Mouse (Mus musculus) embryonic fibroblast, embryonic 13.5 days (primary cell): ENCODE data around the gene Slc40a1. TPM values are rescaled to one million over a fixed set of nuclear protein-coding genes. Genes with fewer than 3 reads are reported as not detected.

Experiments used
- H3K27ac ChIP-seq: 2 replicates; pipeline ENCODE4 v1.5.1; 2012; ENCODE audit warnings: low read length, control low read depth, inconsistent platforms; ENCODE audit not compliant: insufficient read depth
- H3K4me1 ChIP-seq: 2 replicates; pipeline ENCODE4 v1.6.1; 2011; ENCODE audit warnings: low read length; ENCODE audit not compliant: control insufficient read depth, insufficient read depth
- H3K4me3 ChIP-seq: 2 replicates; pipeline ENCODE4 v1.5.1; 2011; ENCODE audit warnings: mild to moderate bottlenecking, control low read depth, low read length; ENCODE audit not compliant: insufficient read depth
- CTCF ChIP-seq: IDR thresholded peaks from 2 replicates; pipeline ENCODE4 v1.5.1; 2011; ENCODE audit warnings: mild to moderate bottlenecking, control low read depth, low read length, moderate library complexity, borderline replicate concordance; ENCODE audit not compliant: insufficient read depth
- POLR2A ChIP-seq: IDR thresholded peaks from 2 replicates; pipeline ENCODE4 v1.6.1; 2011; ENCODE audit warnings: low read depth, mild to moderate bottlenecking, control low read depth, low read length, moderate library complexity
- polyA plus RNA-seq: library from polyadenylated mRNA; stranded (reverse); fragments of >200 nt; gene quantifications from 2 replicates; pipeline ENCODE4 v1.2.4, GENCODE M21; 2011; ENCODE audit warnings: low read depth; ENCODE audit not compliant: missing spikeins, insufficient read length

Gene Slc40a1
- polyA plus RNA-seq, 1 experiment: 36.9 TPM

DNA sequence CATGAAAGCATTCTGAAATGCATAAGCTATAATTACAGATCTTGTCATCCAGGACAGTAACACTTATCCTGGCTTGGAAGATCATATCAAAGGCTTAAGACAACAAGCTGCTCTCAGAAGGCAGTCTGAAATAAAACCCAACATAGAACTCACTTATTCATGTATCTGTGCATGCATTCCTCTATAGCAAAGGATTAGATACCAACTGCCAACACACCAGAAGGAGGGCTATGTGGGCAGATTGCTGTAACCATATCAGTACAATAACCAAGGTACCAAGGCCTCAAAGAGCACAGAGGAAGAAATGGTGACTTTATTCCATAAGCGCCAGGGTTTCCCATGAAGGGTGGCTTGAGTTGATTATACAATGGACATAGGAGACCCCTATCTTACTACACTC is 6.6 kb downstream of the Slc40a1 start:
- no peak overlapping the region for H3K4me3 ChIP-seq
- TF ChIP-seq POLR2A: no peak
- no peak for TF ChIP-seq CTCF
- H3K4me1 ChIP-seq: peaks cover 2% of the 10 kb centered on the region; the same call in 1 of the 2 replicates
- no peak overlapping the region for H3K27ac ChIP-seq

GRCm38 (mm10) chr1:45917136-45917803 is 9.1 kb downstream of the Slc40a1 start:
- Histone ChIP-seq H3K27ac (no peak overlapping the region), H3K4me3 (no peak overlapping the region), H3K4me1 (peaks cover 2% of the 10 kb centered on the region; the same call in 1 of the 2 replicates)
- TF ChIP-seq POLR2A (no peak), CTCF (no peak)

GRCm38 (mm10) chr1:45916174-45916573 is 10.1 kb downstream of the Slc40a1 start:
- H3K4me3 ChIP-seq: no peak overlapping the region
- TF ChIP-seq CTCF: no peak
- TF ChIP-seq POLR2A: no peak
- no peak overlapping the region for H3K27ac ChIP-seq
- peaks cover 2% of the 10 kb centered on the region; the same call in 1 of the 2 replicates for H3K4me1 ChIP-seq

DNA sequence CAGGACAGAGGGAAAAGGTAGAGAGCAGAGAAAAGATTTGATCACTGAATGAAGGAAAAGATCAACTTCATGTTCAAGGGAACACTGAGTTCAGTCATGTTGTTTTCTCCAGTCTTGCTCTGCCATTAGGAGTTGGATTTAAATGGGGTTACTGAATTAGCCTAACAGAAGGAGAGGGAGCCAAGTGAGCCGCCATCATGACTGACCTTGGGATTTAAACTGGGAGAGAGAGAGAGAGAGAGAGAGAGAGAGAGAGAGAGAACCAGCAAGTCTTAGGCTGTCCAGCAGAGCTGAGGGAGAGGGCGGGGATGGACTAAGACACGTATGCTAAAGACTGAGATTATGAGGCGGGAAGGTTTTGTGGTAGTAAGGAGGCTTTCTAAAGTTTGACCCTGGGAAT is 12.1 kb downstream of the Slc40a1 start:
- H3K4me3 ChIP-seq: no peak overlapping the region
- no peak overlapping the region for H3K27ac ChIP-seq
- H3K4me1 ChIP-seq: peaks cover 2% of the 10 kb centered on the region; the same call in 1 of the 2 replicates
- no peak for TF ChIP-seq POLR2A
- TF ChIP-seq CTCF: no peak

GRCm38 (mm10) chr1:45905107-45905821 is 21.1 kb downstream of the Slc40a1 start:
- H3K4me1 ChIP-seq: no peaks in the 10 kb centered on the region
- no peak for TF ChIP-seq CTCF
- no peak for TF ChIP-seq POLR2A
- no peak overlapping the region for H3K4me3 ChIP-seq
- H3K27ac ChIP-seq: no peak overlapping the region

DNA sequence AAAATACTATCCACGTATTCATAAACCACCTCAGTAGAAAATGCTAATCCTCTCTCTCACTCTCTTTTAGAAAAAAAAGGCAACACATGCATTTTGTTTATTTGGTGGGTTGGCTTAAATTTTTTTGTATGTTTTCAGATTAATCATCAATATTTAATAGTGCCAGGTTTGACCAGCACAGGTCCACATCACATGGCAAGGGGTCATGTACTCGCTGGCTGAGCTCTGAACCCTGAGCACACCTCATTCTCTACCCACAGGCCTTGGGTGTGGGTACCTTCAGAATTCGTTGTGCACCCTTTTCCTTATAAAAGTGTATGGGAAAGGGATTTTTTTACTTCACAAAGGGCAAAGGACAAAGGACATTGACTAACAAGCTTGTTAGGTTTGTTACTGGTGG is 22.2 kb downstream of the Slc40a1 start:
- H3K4me3 ChIP-seq: no peak overlapping the region
- no peaks in the 10 kb centered on the region for H3K4me1 ChIP-seq
- TF ChIP-seq CTCF: no peak
- TF ChIP-seq POLR2A: no peak
- H3K27ac ChIP-seq: no peak overlapping the region

- H3K4me3 ChIP-seq: no peak overlapping the region
- H3K4me1 ChIP-seq: no peaks in the 10 kb centered on the region
- TF ChIP-seq CTCF: no peak
- TF ChIP-seq POLR2A: no peak
- no peak overlapping the region for H3K27ac ChIP-seq
These were observed 28.3 kb downstream of the Slc40a1 start for GRCm38 (mm10) chr1:45898044-45898443.

GRCm38 (mm10) chr1:45894168-45894912 is 32.0 kb downstream of the Slc40a1 start:
- no peak overlapping the region; the same call in 1 of the 2 replicates for H3K27ac ChIP-seq
- no peak for TF ChIP-seq CTCF
- no peak for TF ChIP-seq POLR2A
- no peak overlapping the region for H3K4me3 ChIP-seq
- no peaks in the 10 kb centered on the region for H3K4me1 ChIP-seq

DNA sequence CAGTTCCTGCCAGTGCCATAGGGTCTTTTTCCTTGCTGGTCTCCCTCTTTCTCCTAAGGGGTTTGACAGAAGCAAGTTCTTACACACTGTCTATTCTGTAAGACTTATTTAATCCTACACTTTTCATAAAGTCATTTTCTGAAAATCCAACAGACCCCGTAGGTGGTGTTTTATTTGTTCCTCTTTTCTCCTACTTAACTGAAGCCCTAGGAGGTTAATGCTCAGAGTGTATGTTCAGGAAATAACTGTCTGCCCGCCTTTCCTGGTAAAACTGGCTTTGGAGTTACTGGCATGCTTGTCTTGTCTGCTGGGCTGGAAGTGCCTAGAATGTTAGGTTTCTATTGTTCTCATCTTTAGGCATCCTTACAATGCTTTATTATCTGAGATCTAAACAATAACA is 34.3 kb downstream of the Slc40a1 start:
- no peak for TF ChIP-seq POLR2A
- no peak for TF ChIP-seq CTCF
- Histone ChIP-seq H3K4me3 (no peak overlapping the region), H3K4me1 (no peaks in the 10 kb centered on the region), H3K27ac (no peak overlapping the region)
